16 mouse cellular contexts compared by ENCODE assay signal in the genomic region with DNA sequence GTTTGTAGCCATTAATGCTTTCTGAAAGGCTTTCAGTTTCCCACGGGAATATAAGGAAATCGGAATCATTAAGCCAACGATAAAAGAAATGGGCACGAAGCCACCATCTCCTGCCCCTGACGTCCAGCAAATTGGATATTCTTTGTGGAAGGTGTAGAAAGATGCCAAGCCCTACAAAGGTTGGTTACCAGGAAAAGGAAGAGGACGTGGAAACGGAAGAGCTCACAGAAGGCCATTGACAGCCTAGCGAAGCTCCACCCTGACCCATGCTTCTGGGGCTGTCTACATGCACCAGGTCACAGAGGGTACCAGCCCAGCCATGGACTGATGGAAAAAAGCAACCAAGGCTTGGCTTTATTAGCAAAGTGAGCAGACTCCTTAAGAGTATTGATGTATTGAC. TPM values are rescaled to one million over a fixed set of nuclear protein-coding genes. Genes with fewer than 3 reads are reported as not detected.
DNase-seq lines count a peak whose midpoint lies in the region; ATAC-seq and TF ChIP-seq lines count a peak whose summit lies in the region.
"Had no signal": no experiment of that assay in that cellular context is flagged by ENCODE, and none has a peak within 500 bp of the region (broad histone marks: within the 10 kb centered on the region; RNA-seq: fewer than 3 reads in every experiment).

No protein-coding gene starts in this region.

- WGBS in heart, adult 2 months, result 35% methylated on average over 8 of the region's 8 CpGs
- WGBS in heart, embryonic 12.5 days, result 81% methylated on average over 8 of the region's 8 CpGs
- 77% methylated on average over 8 of the region's 8 CpGs for WGBS in liver, adult 2 months
- WGBS in liver, embryonic 12.5 days (ENCODE audit: insufficient replicate concordance), result 72% methylated on average over 8 of the region's 8 CpGs

- peak overlapping the region; percentile 80 for H3K27ac ChIP-seq in heart, adult 2 months
- no peak overlapping the region for H3K27ac ChIP-seq in heart, embryonic 12.5 days (ENCODE audit: poor library complexity, severe bottlenecking)
- no peak overlapping the region for H3K27ac ChIP-seq in liver, adult 2 months (replicated peaks; ENCODE audit: insufficient read depth, low read depth, low read length)
- H3K27ac ChIP-seq in liver, embryonic 12.5 days, result no peak overlapping the region
- H3K27ac ChIP-seq: heart, embryonic 13.5 days; midbrain, embryonic 13.5 days; neural tube, embryonic 12.5 days had no signal

- no peak for TF ChIP-seq CTCF in heart, adult 2 months (IDR thresholded peaks at IDR 0.05)
- TF ChIP-seq CTCF in liver, adult 2 months (IDR thresholded peaks at IDR 0.05; ENCODE audit: low read depth, low read length), result no peak

- intact Hi-C loops in heart, adult 2 months (cut with DNase I), result loop anchor here (10.0 kb wide), 1 partner anchor 274 kb away; no protein-coding TSS in a partner anchor

- no peak for ATAC-seq in heart, embryonic 12.5 days (ENCODE audit: insufficient number of reproducible peaks, low FRiP score)
- no peak for ATAC-seq in liver, embryonic 12.5 days
- no peak for ATAC-seq in megakaryocyte progenitor cell, adult 5-6 weeks (replicated peaks; ENCODE audit: poor library complexity)
- ATAC-seq: midbrain, embryonic 13.5 days had no signal

- H3K9me3 ChIP-seq in heart, embryonic 12.5 days (replicated peaks), result no peaks in the 10 kb centered on the region
- no peaks in the 10 kb centered on the region for H3K9me3 ChIP-seq in liver, embryonic 12.5 days (replicated peaks)
- H3K9me3 ChIP-seq: heart, embryonic 13.5 days; midbrain, embryonic 13.5 days; neural tube, embryonic 12.5 days had no signal

- no peak for TF ChIP-seq POLR2A in heart, adult 2 months (IDR thresholded peaks at IDR 0.05; ENCODE audit: insufficient read depth, low read depth, low read length)
- TF ChIP-seq POLR2A in liver, adult 2 months (IDR thresholded peaks at IDR 0.05; ENCODE audit: extremely low read depth, insufficient read depth, low read length), result no peak

- H3K9ac ChIP-seq in heart, adult 2 months (ENCODE audit: low read depth, low read length), result no peak overlapping the region
- no peak overlapping the region for H3K9ac ChIP-seq in heart, embryonic 12.5 days
- H3K9ac ChIP-seq in liver, adult 2 months (ENCODE audit: low read depth, low read length), result no peak overlapping the region
- H3K9ac ChIP-seq in liver, embryonic 12.5 days, result no peak overlapping the region
- H3K9ac ChIP-seq: heart, embryonic 13.5 days; midbrain, embryonic 13.5 days; neural tube, embryonic 12.5 days had no signal

- H3K27me3 ChIP-seq in heart, adult 2 months (ENCODE audit: control insufficient read depth, insufficient read depth, low read length), result no peaks in the 10 kb centered on the region
- no peaks in the 10 kb centered on the region for H3K27me3 ChIP-seq in heart, embryonic 12.5 days (replicated peaks)
- no peaks in the 10 kb centered on the region for H3K27me3 ChIP-seq in liver, adult 2 months (ENCODE audit: control insufficient read depth, insufficient read depth, low read length)
- H3K27me3 ChIP-seq in liver, embryonic 12.5 days (replicated peaks), result no peaks in the 10 kb centered on the region
- H3K27me3 ChIP-seq: heart, embryonic 13.5 days; midbrain, embryonic 13.5 days; neural tube, embryonic 12.5 days had no signal

- no peak for TF ChIP-seq EP300 in heart, adult 2 months (IDR thresholded peaks at IDR 0.05; ENCODE audit: insufficient read depth, low read depth, low read length)

- no peak overlapping the region for H3K4me3 ChIP-seq in heart, adult 2 months
- no peak overlapping the region for H3K4me3 ChIP-seq in heart, embryonic 12.5 days
- no peak overlapping the region for H3K4me3 ChIP-seq in liver, adult 2 months (ENCODE audit: insufficient read depth, low read depth, low read length)
- no peak overlapping the region for H3K4me3 ChIP-seq in liver, embryonic 12.5 days
- H3K4me3 ChIP-seq: heart, embryonic 13.5 days; midbrain, embryonic 13.5 days; neural tube, embryonic 12.5 days had no signal

- H3K4me1 ChIP-seq in heart, adult 2 months (ENCODE audit: control insufficient read depth, insufficient read depth, low read length), result peaks cover 17% of the 10 kb centered on the region
- H3K4me1 ChIP-seq in heart, embryonic 12.5 days (replicated peaks), result no peaks in the 10 kb centered on the region
- H3K4me1 ChIP-seq in liver, adult 2 months (ENCODE audit: control insufficient read depth, insufficient read depth, low read length), result peaks cover 4% of the 10 kb centered on the region; the same call in 1 of the 2 replicates
- H3K4me1 ChIP-seq in liver, embryonic 12.5 days, result no peaks in the 10 kb centered on the region
- H3K4me1 ChIP-seq: heart, embryonic 13.5 days; midbrain, embryonic 13.5 days; neural tube, embryonic 12.5 days had no signal

- no peak overlapping the region for H3K4me2 ChIP-seq in heart, embryonic 12.5 days
- no peak overlapping the region for H3K4me2 ChIP-seq in liver, embryonic 12.5 days
- H3K4me2 ChIP-seq: heart, embryonic 13.5 days; midbrain, embryonic 13.5 days; neural tube, embryonic 12.5 days had no signal

- H3K79me2 ChIP-seq in heart, adult 2 months (replicated peaks; ENCODE audit: control insufficient read depth, insufficient read depth, low read length), result no peaks in the 10 kb centered on the region
- no peaks in the 10 kb centered on the region for H3K79me2 ChIP-seq in liver, adult 2 months (ENCODE audit: control insufficient read depth, insufficient read depth, low read length)

- DNase-seq in heart, adult 2 months, result peak; percentile 21 to 26
- peak; percentile 10 for DNase-seq in liver, adult 2 months (ENCODE audit: extremely low read depth, low read depth, low spot score)
- DNase-seq in kidney, postnatal 36 days, result peak; percentile 30 to 47
- DNase-seq in skeletal muscle tissue, adult 2 months (ENCODE audit: low read depth, low spot score), result peak; percentile 32
- no peak for DNase-seq in layer of hippocampus, adult 9-10 months (ENCODE audit: low spot score)
- DNase-seq: B cell, adult 2 months; cerebellum, adult 8-10 months; thymus, postnatal 14 days had no signal

- H3K36me3 ChIP-seq in heart, adult 2 months (ENCODE audit: control insufficient read depth, insufficient read depth, low read length), result peaks cover 16% of the 10 kb centered on the region
- H3K36me3 ChIP-seq in heart, embryonic 12.5 days, result no peaks in the 10 kb centered on the region
- H3K36me3 ChIP-seq in liver, adult 2 months (ENCODE audit: control insufficient read depth, insufficient read depth, low read length), result no peaks in the 10 kb centered on the region
- H3K36me3 ChIP-seq in liver, embryonic 12.5 days, result no peaks in the 10 kb centered on the region
- H3K36me3 ChIP-seq: heart, embryonic 13.5 days; midbrain, embryonic 13.5 days; neural tube, embryonic 12.5 days had no signal

RNA-seq across cellular contexts. Expression of a gene that starts 31.0 kb away (rescaled TPM):
- total RNA-seq in heart, adult 2 months (2021), result 1 to 10 TPM; 7.3 to 7.6 TPM
- polyA plus RNA-seq in heart, adult 2 months (2012; rRNA removed), result 15.1 and 21.1 TPM in 2 replicates
- 8.8 and 10.4 TPM in 2 replicates for polyA plus RNA-seq in heart, embryonic 12.5 days (2016; fragmentation: Nextera tagmentation; extraction: Ambion mirVana)
- 5.6 and 12.2 TPM in 2 replicates for total RNA-seq in liver, adult 2 months (2014; rRNA removed)
- polyA plus RNA-seq in liver, adult 2 months (2012; rRNA removed), result 6.4 and 6.5 TPM in 2 replicates
- 6.2 and 6.3 TPM in 2 replicates for polyA plus RNA-seq in liver, embryonic 12.5 days (2016; fragmentation: Nextera tagmentation; extraction: Ambion mirVana)
- not detected in 2 replicates for total RNA-seq in megakaryocyte progenitor cell, adult 5-6 weeks (2015)
- not detected in 2 replicates for total RNA-seq in megakaryocyte progenitor cell, adult 5-6 weeks (2017)
- total RNA-seq: hematopoietic stem cell, adult 5-6 weeks; megakaryocyte, adult 5-6 weeks had no signal
